Mouse (Mus musculus) stomach, embryonic 15.5 days (tissue): ENCODE measurements around the gene Myh13. TPM values are rescaled to one million over a fixed set of nuclear protein-coding genes. Genes with fewer than 3 reads are reported as not detected.

Experiments
- ATAC-seq: fragments of 200-750 bp; cut with Nextera tagmentation; 2 replicates; pipeline ENCODE4 v1.8.0; 2017; ENCODE audit warnings: low read depth, moderate number of reproducible peaks, moderate TSS enrichment; ENCODE audit not compliant: insufficient read depth, low FRiP score
- H3K27ac ChIP-seq: fragments of 300-500 bp; sonication (generic); 2 replicates; pipeline ENCODE4 v1.5.1; 2015; ENCODE audit warnings: mild to moderate bottlenecking, inconsistent platforms
- H3K27me3 ChIP-seq: fragments of 300-500 bp; sonication (generic); replicated peaks from 2 replicates; pipeline ENCODE4 v1.6.1; 2015; ENCODE audit warnings: inconsistent platforms
- H3K36me3 ChIP-seq: fragments of 300-500 bp; sonication (generic); 2 replicates; pipeline ENCODE4 v1.6.1; 2015; ENCODE audit warnings: inconsistent platforms
- H3K4me1 ChIP-seq: fragments of 300-500 bp; sonication (generic); 2 replicates; pipeline ENCODE4 v1.6.1; 2015; ENCODE audit warnings: inconsistent platforms
- H3K4me2 ChIP-seq: fragments of 300-500 bp; sonication (generic); 2 replicates; pipeline ENCODE4 v1.6.1; 2015; ENCODE audit warnings: mild to moderate bottlenecking, inconsistent platforms
- H3K4me3 ChIP-seq: fragments of 300-500 bp; sonication (generic); replicated peaks from 2 replicates; pipeline ENCODE4 v1.5.1; 2015; ENCODE audit warnings: inconsistent platforms
- H3K9ac ChIP-seq: fragments of 300-500 bp; sonication (generic); 2 replicates; pipeline ENCODE4 v1.6.1; 2015; ENCODE audit warnings: inconsistent platforms
- H3K9me3 ChIP-seq: fragments of 300-500 bp; sonication (generic); 2 replicates; pipeline ENCODE4 v1.6.1; 2016; ENCODE audit warnings: inconsistent platforms
- WGBS: fragments of 180-500 bp; shearing (Covaris S2); methylation state at CpG from one replicate; pipeline ENCODE4 v1.1.7; 2015; 5-methylcytosine and 5-hydroxymethylcytosine counted together
- polyA plus RNA-seq: library from polyadenylated mRNA; unstranded; fragments of >200 nt; fragmentation: Nextera tagmentation; extraction: Ambion mirVana; gene quantifications from 2 replicates; pipeline ENCODE4 v1.2.1, GENCODE M21; 2015

The Myh13 gene
- polyA plus RNA-seq, 1 experiment from 2014 or later, result 0.04 TPM

- Histone ChIP-seq H3K4me3 (no peak overlapping the region), H3K27ac (no peak overlapping the region), H3K27me3 (no peaks in the 10 kb centered on the region), H3K4me1 (no peaks in the 10 kb centered on the region), H3K9ac (no peak overlapping the region), H3K36me3 (no peaks in the 10 kb centered on the region), H3K9me3 (no peaks in the 10 kb centered on the region), H3K4me2 (no peak overlapping the region)
- ATAC-seq, result no peak
- 87% methylated on average over 12 of the region's 12 CpGs for WGBS
These were observed 43.1 kb downstream of the Myh13 start for GRCm38 (mm10) chr11:67364551-67364950.

- Histone ChIP-seq H3K27ac (no peak overlapping the region), H3K4me1 (no peaks in the 10 kb centered on the region), H3K36me3 (no peaks in the 10 kb centered on the region), H3K4me3 (no peak overlapping the region), H3K27me3 (no peaks in the 10 kb centered on the region), H3K9me3 (no peaks in the 10 kb centered on the region), H3K9ac (no peak overlapping the region), H3K4me2 (no peak overlapping the region)
- ATAC-seq, result no peak
- WGBS, result 76% methylated on average over 14 of the region's 14 CpGs
These were observed 43.7 kb downstream of the Myh13 start for GRCm38 (mm10) chr11:67364986-67365721.

GRCm38 (mm10) chr11:67366936-67367335 lies 45.5 kb downstream of the Myh13 start:
- no peak for ATAC-seq

GRCm38 (mm10) chr11:67373333-67373732 lies 51.9 kb downstream of the Myh13 start:
- Histone ChIP-seq H3K27me3 (no peaks in the 10 kb centered on the region), H3K4me3 (no peak overlapping the region), H3K36me3 (no peaks in the 10 kb centered on the region), H3K4me1 (no peaks in the 10 kb centered on the region), H3K9me3 (no peaks in the 10 kb centered on the region), H3K4me2 (no peak overlapping the region), H3K27ac (no peak overlapping the region), H3K9ac (no peak overlapping the region)
- 56% methylated on average over 2 of the region's 2 CpGs for WGBS
- ATAC-seq, result no peak

More at GRCm38 (mm10) chr11:67366936-67367335, 45.5 kb downstream of the Myh13 start:
- H3K9ac ChIP-seq, result no peak overlapping the region
- WGBS, result 50% methylated on average over 9 of the region's 9 CpGs
- H3K27ac ChIP-seq, result no peak overlapping the region
- no peaks in the 10 kb centered on the region for H3K36me3 ChIP-seq
- H3K4me3 ChIP-seq, result no peak overlapping the region
- H3K4me1 ChIP-seq, result no peaks in the 10 kb centered on the region
- no peak overlapping the region for H3K4me2 ChIP-seq
- no peaks in the 10 kb centered on the region for H3K9me3 ChIP-seq
- no peaks in the 10 kb centered on the region for H3K27me3 ChIP-seq

- Histone ChIP-seq H3K4me1 (no peaks in the 10 kb centered on the region), H3K9me3 (no peaks in the 10 kb centered on the region), H3K4me2 (no peak overlapping the region), H3K36me3 (no peaks in the 10 kb centered on the region), H3K27ac (no peak overlapping the region), H3K4me3 (no peak overlapping the region), H3K9ac (no peak overlapping the region), H3K27me3 (no peaks in the 10 kb centered on the region)
- no peak for ATAC-seq
These were observed 54.9 kb downstream of the Myh13 start for GRCm38 (mm10) chr11:67376308-67376707.

- ATAC-seq, result peak; percentile 27; the same call in 1 of the 2 replicates
- no peak overlapping the region for H3K27ac ChIP-seq
- WGBS, result 43% methylated on average over 10 of the region's 10 CpGs
These were observed 58.4 kb downstream of the Myh13 start for GRCm38 (mm10) chr11:67379703-67380510.

GRCm38 (mm10) chr11:67381833-67382232 lies 60.4 kb downstream of the Myh13 start:
- no peak for ATAC-seq
- Histone ChIP-seq H3K4me2 (no peak overlapping the region), H3K9ac (no peak overlapping the region), H3K27me3 (no peaks in the 10 kb centered on the region), H3K9me3 (no peaks in the 10 kb centered on the region), H3K27ac (no peak overlapping the region), H3K36me3 (no peaks in the 10 kb centered on the region), H3K4me3 (no peak overlapping the region), H3K4me1 (no peaks in the 10 kb centered on the region)
- WGBS, result 68% methylated on average over 4 of the region's 4 CpGs

More at GRCm38 (mm10) chr11:67379703-67380510, 58.4 kb downstream of the Myh13 start:
- H3K9me3 ChIP-seq, result no peaks in the 10 kb centered on the region
- H3K27me3 ChIP-seq, result no peaks in the 10 kb centered on the region
- H3K4me3 ChIP-seq, result no peak overlapping the region
- H3K4me1 ChIP-seq, result no peaks in the 10 kb centered on the region
- H3K4me2 ChIP-seq, result no peak overlapping the region
- H3K36me3 ChIP-seq, result no peaks in the 10 kb centered on the region
- no peak overlapping the region for H3K9ac ChIP-seq

- no peak for ATAC-seq
- Histone ChIP-seq H3K9me3 (no peaks in the 10 kb centered on the region), H3K4me3 (no peak overlapping the region), H3K36me3 (no peaks in the 10 kb centered on the region), H3K9ac (no peak overlapping the region), H3K4me1 (no peaks in the 10 kb centered on the region), H3K27me3 (no peaks in the 10 kb centered on the region), H3K4me2 (no peak overlapping the region), H3K27ac (no peak overlapping the region)
- 79% methylated on average over 7 of the region's 7 CpGs for WGBS
These were observed 63.2 kb downstream of the Myh13 start for GRCm38 (mm10) chr11:67384653-67385052.

GRCm38 (mm10) chr11:67386815-67387415 lies 65.5 kb downstream of the Myh13 start:
- Histone ChIP-seq H3K27ac (no peak overlapping the region), H3K9me3 (no peaks in the 10 kb centered on the region), H3K27me3 (no peaks in the 10 kb centered on the region), H3K9ac (no peak overlapping the region), H3K36me3 (no peaks in the 10 kb centered on the region), H3K4me2 (no peak overlapping the region), H3K4me1 (no peaks in the 10 kb centered on the region), H3K4me3 (no peak overlapping the region)
- WGBS, result 43% methylated on average over 8 of the region's 8 CpGs
- no peak for ATAC-seq

GRCm38 (mm10) chr11:67390679-67391384 lies 69.4 kb downstream of the Myh13 start:
- no peak for ATAC-seq
- Histone ChIP-seq H3K4me3 (no peak overlapping the region), H3K27ac (no peak overlapping the region), H3K36me3 (no peaks in the 10 kb centered on the region), H3K9me3 (no peaks in the 10 kb centered on the region), H3K27me3 (no peaks in the 10 kb centered on the region), H3K4me2 (no peak overlapping the region), H3K9ac (no peak overlapping the region), H3K4me1 (no peaks in the 10 kb centered on the region)
- 81% methylated on average over 3 of the region's 3 CpGs for WGBS

- Histone ChIP-seq H3K27ac (no peak overlapping the region), H3K27me3 (no peaks in the 10 kb centered on the region), H3K4me3 (no peak overlapping the region), H3K9ac (no peak overlapping the region), H3K4me2 (no peak overlapping the region), H3K36me3 (no peaks in the 10 kb centered on the region), H3K9me3 (no peaks in the 10 kb centered on the region), H3K4me1 (no peaks in the 10 kb centered on the region)
- ATAC-seq, result no peak
- WGBS, result 87% methylated on average over 3 of the region's 3 CpGs
These were observed 70.9 kb downstream of the Myh13 start for GRCm38 (mm10) chr11:67392369-67392768.
